Mouse (Mus musculus) kidney, adult 18-20 months (tissue): ENCODE measurements around the gene Gpx3.

Experiments used
- DNase-seq: peaks from one replicate; pipeline ENCODE4 v3.0.0; 2021

Gene Gpx3

DNA sequence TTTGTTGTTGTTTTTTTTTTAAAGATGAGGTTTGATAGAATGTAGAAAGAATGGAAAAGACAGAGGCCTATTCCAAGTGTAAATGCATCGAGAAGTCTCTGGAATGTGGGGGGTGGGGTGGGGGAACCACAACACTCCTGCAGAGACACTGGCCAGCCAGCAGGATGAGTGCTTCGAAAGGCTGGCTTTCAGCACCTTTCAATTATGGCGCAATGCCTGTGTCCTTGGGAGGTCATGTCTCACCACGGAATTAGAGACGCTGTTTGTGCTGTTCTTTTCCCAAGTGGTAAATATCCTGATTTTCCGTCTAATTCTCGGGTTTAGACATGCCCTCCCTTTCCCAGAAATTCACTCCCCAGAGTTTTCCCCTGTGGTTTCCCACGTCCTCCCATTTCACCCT, 19.6 kb upstream of the Gpx3 start:
- DNase-seq: peak; percentile 56

GRCm38 (mm10) chr11:54884197-54884828, 17.9 kb upstream of the Gpx3 start:
- peak; percentile 24 for DNase-seq

DNA sequence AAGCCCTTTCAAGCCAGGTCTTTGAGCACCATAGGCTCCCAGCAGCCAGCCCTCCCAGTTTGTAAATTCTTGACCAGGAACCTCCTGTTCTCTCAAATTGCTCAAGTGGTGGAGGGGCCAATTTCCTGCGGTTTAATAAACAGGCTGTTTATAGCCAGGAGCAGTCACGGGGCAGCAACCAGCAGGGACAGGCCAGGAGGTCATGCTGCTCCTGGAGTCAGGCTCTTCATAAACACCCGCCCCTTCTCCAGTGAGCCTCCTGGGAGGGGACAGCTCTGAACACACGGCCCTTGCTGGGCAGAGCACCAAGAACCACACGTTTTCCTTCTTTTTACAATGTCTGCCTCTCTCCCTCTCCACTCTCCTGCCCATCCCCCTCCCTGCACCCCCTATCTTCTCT, 17.3 kb upstream of the Gpx3 start:
- DNase-seq: peak; percentile 82

- peak; percentile 35 for DNase-seq
These were observed 16.8 kb upstream of the Gpx3 start for GRCm38 (mm10) chr11:54885406-54885805.

- peak; percentile 13 for DNase-seq
These were observed 14.3 kb upstream of the Gpx3 start for GRCm38 (mm10) chr11:54887927-54888326.

DNA sequence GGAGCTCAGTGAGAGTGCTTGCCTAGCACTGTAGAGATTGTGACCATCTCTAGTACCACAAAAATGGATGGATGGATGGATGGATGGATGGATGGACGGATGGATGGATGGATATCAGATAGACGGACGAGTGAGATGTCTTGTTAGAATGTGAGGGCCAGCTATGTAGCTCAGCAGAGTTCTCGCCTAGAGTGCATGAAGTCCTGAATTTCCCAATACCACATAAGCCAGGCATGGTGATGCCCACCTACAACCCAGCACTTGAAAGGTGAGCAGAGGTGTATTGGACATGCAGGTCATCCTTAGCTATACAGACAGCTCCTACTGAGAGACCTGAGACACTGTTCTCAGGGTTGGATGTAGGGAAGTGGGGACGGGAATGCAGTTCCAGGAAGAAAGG, 10.9 kb upstream of the Gpx3 start:
- DNase-seq: no peak

- DNase-seq: peak; percentile 37
These were observed 10.2 kb upstream of the Gpx3 start for GRCm38 (mm10) chr11:54892091-54892490.

GRCm38 (mm10) chr11:54894589-54894988, 7.7 kb upstream of the Gpx3 start:
- DNase-seq: peak; percentile 66

DNA sequence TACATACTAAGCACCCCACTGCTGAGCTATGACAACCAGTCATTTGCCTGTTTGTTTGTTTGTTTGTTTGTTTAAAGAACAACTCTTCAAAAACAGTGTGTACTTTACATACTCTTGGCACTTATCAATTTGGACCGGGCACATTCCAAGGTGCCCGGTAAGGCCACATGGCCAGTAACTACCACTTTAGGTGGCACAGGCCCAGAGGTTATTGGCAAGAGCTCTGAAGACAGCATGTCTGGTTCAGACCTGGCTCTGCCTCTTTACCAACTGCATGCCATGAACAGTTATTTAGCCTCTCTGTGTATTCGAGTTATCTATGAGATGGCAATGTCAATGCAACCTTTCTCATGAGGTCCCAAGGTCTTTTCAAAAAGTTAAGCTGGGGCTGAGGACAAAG, 5.6 kb upstream of the Gpx3 start:
- peak; percentile 75 for DNase-seq

- DNase-seq: peak; percentile 72
These were observed 4.8 kb upstream of the Gpx3 start for GRCm38 (mm10) chr11:54897470-54897869.

- DNase-seq: peak; percentile 49
These were observed 2.6 kb upstream of the Gpx3 start for GRCm38 (mm10) chr11:54899657-54900056.

GRCm38 (mm10) chr11:54903339-54903738, 1.1 kb downstream of the Gpx3 start:
- peak; percentile 19 for DNase-seq

DNA sequence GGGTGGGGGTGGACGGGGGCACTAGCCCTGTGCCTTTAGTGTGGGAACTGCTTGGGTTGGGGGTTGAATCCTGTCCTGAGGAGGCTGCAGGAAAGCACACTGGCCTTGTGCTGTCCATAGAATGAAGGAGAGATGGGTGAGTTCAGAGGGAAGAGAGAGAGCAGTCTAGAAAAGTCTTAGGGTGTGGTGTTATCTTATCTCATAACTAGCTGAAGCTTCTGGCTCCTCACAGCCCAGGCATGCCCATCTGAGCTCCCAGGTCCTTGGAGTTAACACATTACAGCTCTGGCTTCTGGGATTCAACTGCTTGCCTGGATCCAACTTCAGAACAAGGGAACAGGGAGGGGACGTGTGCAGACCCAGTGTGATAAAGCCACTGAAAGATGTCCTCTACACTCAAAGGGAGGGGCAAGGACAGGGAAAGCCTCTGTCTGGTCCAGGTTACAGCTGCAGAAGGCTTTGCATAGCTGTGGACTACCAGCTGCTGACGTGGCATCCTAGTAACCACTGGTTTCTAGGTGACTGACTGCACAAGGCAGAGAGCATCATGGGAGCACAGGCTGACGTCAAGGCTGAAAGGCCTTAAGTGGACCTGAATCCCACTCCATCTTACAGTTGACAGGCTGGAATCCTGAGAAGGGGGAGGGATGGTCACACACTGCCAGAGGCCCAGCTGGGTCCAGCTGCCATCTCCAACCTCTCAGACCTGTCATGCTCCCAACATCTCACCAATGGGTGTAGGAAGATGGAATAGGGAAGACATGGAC, 1.9 kb downstream of the Gpx3 start:
- peak; percentile 53 for DNase-seq

GRCm38 (mm10) chr11:54905086-54905485, 2.8 kb downstream of the Gpx3 start:
- DNase-seq: peak; percentile 20

- DNase-seq: peak; percentile 56
These were observed 3.7 kb downstream of the Gpx3 start for GRCm38 (mm10) chr11:54905931-54906330.

GRCm38 (mm10) chr11:54906466-54906865, 4.2 kb downstream of the Gpx3 start:
- peak; percentile 25 for DNase-seq

- peak; percentile 27 for DNase-seq
These were observed 5.0 kb downstream of the Gpx3 start for GRCm38 (mm10) chr11:54907259-54907658.

DNA sequence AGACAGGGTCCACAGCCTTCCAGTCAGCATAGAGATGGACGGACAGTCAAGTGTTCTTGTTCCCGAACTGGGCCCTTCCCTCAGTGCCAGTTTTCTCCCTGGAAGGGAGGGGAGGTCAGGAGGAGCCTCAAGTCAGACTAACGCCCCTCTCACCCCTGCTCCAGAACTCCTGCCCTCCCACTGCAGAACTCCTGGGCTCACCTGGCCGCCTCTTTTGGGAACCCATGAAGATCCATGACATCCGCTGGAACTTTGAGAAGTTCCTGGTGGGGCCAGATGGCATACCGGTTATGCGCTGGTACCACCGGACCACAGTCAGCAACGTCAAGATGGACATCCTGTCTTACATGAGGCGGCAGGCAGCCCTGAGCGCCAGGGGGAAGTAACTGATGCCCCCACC, 7.0 kb downstream of the Gpx3 start:
- no peak for DNase-seq

GRCm38 (mm10) chr11:54910081-54910665, 7.9 kb downstream of the Gpx3 start:
- DNase-seq: peak; percentile 52

GRCm38 (mm10) chr11:54911201-54911600, 8.9 kb downstream of the Gpx3 start:
- no peak for DNase-seq

GRCm38 (mm10) chr11:54911671-54912502, 9.6 kb downstream of the Gpx3 start:
- DNase-seq: peak; percentile 66

DNA sequence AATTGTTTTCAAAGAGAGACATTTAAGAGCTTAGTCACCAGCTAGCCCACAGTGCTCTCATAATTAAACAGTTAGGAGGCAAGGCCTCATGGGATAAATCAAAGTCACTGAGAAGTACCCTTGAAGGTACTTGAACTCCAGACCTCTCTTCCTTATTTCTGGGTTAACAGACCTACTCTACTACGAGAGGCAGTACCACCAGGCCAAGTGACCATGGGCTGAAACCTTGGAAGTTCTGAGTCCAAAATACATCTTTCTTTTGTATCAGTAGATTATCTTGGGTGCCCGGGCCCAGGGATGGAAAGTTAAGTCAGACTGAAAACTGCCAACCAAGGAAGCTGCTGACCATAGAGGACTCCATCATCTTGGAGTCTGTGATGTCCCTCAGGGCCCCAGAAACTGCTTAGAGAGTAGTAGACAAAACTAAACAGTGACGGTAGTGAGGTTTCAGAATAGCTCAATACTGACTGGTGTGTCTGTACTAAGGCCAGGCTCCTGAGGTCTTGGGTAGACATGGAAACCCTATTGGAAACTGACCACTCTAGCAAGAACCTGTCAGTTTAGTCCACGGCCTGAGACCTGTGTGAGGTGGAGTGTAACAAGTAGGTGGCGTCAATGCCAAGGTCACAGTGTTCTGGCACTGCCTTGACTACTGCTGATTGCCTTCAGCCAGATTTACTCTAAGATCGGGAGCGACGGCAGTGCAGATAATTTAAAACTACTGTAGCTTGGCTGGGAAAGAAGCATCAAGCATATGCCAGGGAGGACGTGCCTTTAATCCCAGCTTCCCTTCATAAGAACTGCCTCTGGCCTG, 10.5 kb downstream of the Gpx3 start:
- DNase-seq: peak; percentile 75
